Mouse (Mus musculus): ENCODE results near the gene Hoxd9. TPM values are rescaled to one million over a fixed set of nuclear protein-coding genes. Genes with fewer than 3 reads are reported as not detected.

Hoxd9 gene
- total and polyA plus RNA-seq, 2 experiments from 2014 or later: 0.12 to 0.84 TPM

GRCm38 (mm10) chr2:74748436-74748995 lies 51.0 kb downstream of the Hoxd9 start:
- TF ChIP-seq CTCF (IDR thresholded peaks at IDR 0.05; ENCODE audit: low read depth) (no peak), EP300 (IDR thresholded peaks at IDR 0.05; ENCODE audit: low read depth) (no peak)
- 12% methylated on average over 9 of the region's 9 CpGs for WGBS
- Histone ChIP-seq H3K4me1 (ENCODE audit: control insufficient read depth, insufficient read depth) (peaks cover 4% of the 10 kb centered on the region; the same call in 1 of the 2 replicates), H3K9ac (replicated peaks; ENCODE audit: low read depth, low read length) (no peak overlapping the region), H3K4me3 (ENCODE audit: low read depth, low read length) (no peak overlapping the region), H3K36me3 (replicated peaks; ENCODE audit: control insufficient read depth, insufficient read depth, low read length) (no peaks in the 10 kb centered on the region), H3K27ac (ENCODE audit: low read depth) (no peak overlapping the region), H3K27me3 (ENCODE audit: control insufficient read depth, insufficient read depth, low read length) (peaks cover 100% of the 10 kb centered on the region), H3K4me2 (ENCODE audit: low read depth, low read length) (no peak overlapping the region), H3K9me3 (replicated peaks; ENCODE audit: control insufficient read depth, low read length) (no peaks in the 10 kb centered on the region)
- no peak for DNase-seq (ENCODE audit: low spot score)
- ATAC-seq (ENCODE audit: insufficient read depth, low read depth): no peak

GRCm38 (mm10) chr2:74749337-74750121 lies 52.0 kb downstream of the Hoxd9 start:
- WGBS: 2% methylated on average over 47 of the region's 47 CpGs
- Histone ChIP-seq H3K9me3 (replicated peaks; ENCODE audit: control insufficient read depth, low read length) (no peaks in the 10 kb centered on the region), H3K36me3 (replicated peaks; ENCODE audit: control insufficient read depth, insufficient read depth, low read length) (no peaks in the 10 kb centered on the region), H3K4me2 (ENCODE audit: low read depth, low read length) (peak overlapping the region; percentile 42), H3K4me1 (ENCODE audit: control insufficient read depth, insufficient read depth) (peaks cover 4% of the 10 kb centered on the region; the same call in 1 of the 2 replicates), H3K27ac (ENCODE audit: low read depth) (no peak overlapping the region), H3K4me3 (ENCODE audit: low read depth, low read length) (peak overlapping the region; percentile 24), H3K9ac (replicated peaks; ENCODE audit: low read depth, low read length) (no peak overlapping the region), H3K27me3 (ENCODE audit: control insufficient read depth, insufficient read depth, low read length) (peaks cover 100% of the 10 kb centered on the region)
- DNase-seq (ENCODE audit: low spot score): no peak
- ATAC-seq (ENCODE audit: insufficient read depth, low read depth): no peak
- no peak for TF ChIP-seq EP300 (IDR thresholded peaks at IDR 0.05; ENCODE audit: low read depth)
- no peak for TF ChIP-seq CTCF (IDR thresholded peaks at IDR 0.05; ENCODE audit: low read depth)

MicroRNA genes within 50 kb of the gene (microRNA counts, 519-probe panel; counts per million panel counts)
- microRNA mmu-miR-10b: 2,187 counts per million, percentile 21 among the panel's probes with 10 or more counts

Small RNAs within 50 kb of the gene (microRNA-seq; reads per million reads assigned to microRNA genes)
- gene Gm44463 (not detected), gene Mir10b (1,406 reads per million, percentile 83 among the genes with 10 or more reads in this experiment)

Other genes with a start within 250 kb of the Hoxd9 start
- 9.0 and 13.9 TPM in 2 replicates for gene Lnpk, start 118.3 kb upstream of the Hoxd9 start, total RNA-seq (2014; rRNA removed; ENCODE audit: low replicate concordance)
- 12.3 and 12.6 TPM in 2 replicates for gene Lnpk, start 118.3 kb upstream of the Hoxd9 start, polyA plus RNA-seq (2015; fragmentation: Nextera tagmentation; extraction: Ambion mirVana)
- not detected in 2 replicates for gene Evx2, start 38.2 kb upstream of the Hoxd9 start, total RNA-seq (2014; rRNA removed; ENCODE audit: low replicate concordance)
- gene Evx2, start 38.2 kb upstream of the Hoxd9 start, polyA plus RNA-seq (2015; fragmentation: Nextera tagmentation; extraction: Ambion mirVana): not detected in 2 replicates
- not detected in 2 replicates for gene Hoxd13, start 29.4 kb upstream of the Hoxd9 start, total RNA-seq (2014; rRNA removed; ENCODE audit: low replicate concordance)
- not detected in 2 replicates for gene Hoxd13, start 29.4 kb upstream of the Hoxd9 start, polyA plus RNA-seq (2015; fragmentation: Nextera tagmentation; extraction: Ambion mirVana)
- gene Hoxd12, start 22.7 kb upstream of the Hoxd9 start, total RNA-seq (2014; rRNA removed; ENCODE audit: low replicate concordance): not detected in 2 replicates
- gene Hoxd12, start 22.7 kb upstream of the Hoxd9 start, polyA plus RNA-seq (2015; fragmentation: Nextera tagmentation; extraction: Ambion mirVana): not detected in 2 replicates
- 0.11 TPM in 1 of 2 replicates, not detected in the other for gene Hoxd11, start 18.2 kb upstream of the Hoxd9 start, total RNA-seq (2014; rRNA removed; ENCODE audit: low replicate concordance)
- not detected in 2 replicates for gene Hoxd11, start 18.2 kb upstream of the Hoxd9 start, polyA plus RNA-seq (2015; fragmentation: Nextera tagmentation; extraction: Ambion mirVana)
- gene Hoxd10, start 5.8 kb upstream of the Hoxd9 start, total RNA-seq (2014; rRNA removed; ENCODE audit: low replicate concordance): not detected in 2 replicates
- 0.08 TPM in 1 of 2 replicates, not detected in the other for gene Hoxd10, start 5.8 kb upstream of the Hoxd9 start, polyA plus RNA-seq (2015; fragmentation: Nextera tagmentation; extraction: Ambion mirVana)
- 1.5 TPM in 1 of 2 replicates, not detected in the other for gene Hoxd8, start 6.9 kb downstream of the Hoxd9 start, total RNA-seq (2014; rRNA removed; ENCODE audit: low replicate concordance)
- gene Hoxd8, start 6.9 kb downstream of the Hoxd9 start, polyA plus RNA-seq (2015; fragmentation: Nextera tagmentation; extraction: Ambion mirVana): 0.23 and 0.26 TPM in 2 replicates
- gene Hoxd3, start 14.2 kb downstream of the Hoxd9 start, total RNA-seq (2014; rRNA removed; ENCODE audit: low replicate concordance): not detected in 2 replicates
- 0.04 TPM in 1 of 2 replicates, not detected in the other for gene Hoxd3, start 14.2 kb downstream of the Hoxd9 start, polyA plus RNA-seq (2015; fragmentation: Nextera tagmentation; extraction: Ambion mirVana)
- gene Hoxd4, start 14.2 kb downstream of the Hoxd9 start, total RNA-seq (2014; rRNA removed; ENCODE audit: low replicate concordance): 0.19 TPM in 1 of 2 replicates, not detected in the other
- gene Hoxd4, start 14.2 kb downstream of the Hoxd9 start, polyA plus RNA-seq (2015; fragmentation: Nextera tagmentation; extraction: Ambion mirVana): 0.05 and 0.11 TPM in 2 replicates
- 1.6 TPM in 1 of 2 replicates, not detected in the other for gene Gm28230, start 29.0 kb downstream of the Hoxd9 start, total RNA-seq (2014; rRNA removed; ENCODE audit: low replicate concordance)
- not detected in 2 replicates for gene Gm28230, start 29.0 kb downstream of the Hoxd9 start, polyA plus RNA-seq (2015; fragmentation: Nextera tagmentation; extraction: Ambion mirVana)
- gene Hoxd1, start 65.3 kb downstream of the Hoxd9 start, total RNA-seq (2014; rRNA removed; ENCODE audit: low replicate concordance): not detected in 2 replicates
- not detected in 2 replicates for gene Hoxd1, start 65.3 kb downstream of the Hoxd9 start, polyA plus RNA-seq (2015; fragmentation: Nextera tagmentation; extraction: Ambion mirVana)
- gene Mtx2, start 128.1 kb downstream of the Hoxd9 start, total RNA-seq (2014; rRNA removed; ENCODE audit: low replicate concordance): 154 and 163 TPM in 2 replicates
- gene Mtx2, start 128.1 kb downstream of the Hoxd9 start, polyA plus RNA-seq (2015; fragmentation: Nextera tagmentation; extraction: Ambion mirVana): 189 and 198 TPM in 2 replicates

All from heart, postnatal 0 days (tissue).